Mouse (Mus musculus): Measurements from ENCODE around the gene Hectd4.

- TF ChIP-seq CTCF (IDR thresholded peaks at IDR 0.05; ENCODE audit: low read depth) = 0 out of 2 replicates have a peak, but pooled peaks have one; percentile 6
- no peak for TF ChIP-seq EP300 (IDR thresholded peaks at IDR 0.05; ENCODE audit: low read depth)
Measured at GRCm38 (mm10) chr5:121264593-121264992, 44.6 kb downstream of the Hectd4 start.

Measured in liver, postnatal 0 days (tissue).